In the genomic region with DNA sequence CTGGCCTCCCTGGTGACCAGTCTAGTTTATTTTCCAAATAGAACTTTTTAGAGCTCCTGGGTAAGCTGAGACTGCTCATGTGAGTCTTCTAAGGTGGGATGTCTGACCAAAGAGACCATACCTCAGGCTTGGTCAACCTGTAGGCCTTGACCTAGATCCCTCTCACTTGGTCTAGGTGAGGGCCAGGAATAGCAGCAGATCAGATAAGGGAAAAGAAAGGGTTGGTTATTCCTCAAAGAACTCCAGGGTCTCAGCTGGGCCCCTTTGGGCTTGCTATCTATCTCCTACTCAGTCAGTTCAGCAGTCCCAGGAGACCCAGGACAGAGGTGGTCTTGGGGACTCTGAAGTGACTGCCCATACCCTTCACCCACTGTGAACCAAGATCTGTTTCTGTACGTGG, we compare ENCODE assay signal across 16 mouse cellular contexts. TPM values are rescaled to one million over a fixed set of nuclear protein-coding genes. Genes with fewer than 3 reads are reported as not detected.
DNase-seq lines count a peak whose midpoint lies in the region; ATAC-seq and TF ChIP-seq lines count a peak whose summit lies in the region.
"Had no signal": no experiment of that assay in that cellular context is flagged by ENCODE, and none has a peak within 500 bp of the region (broad histone marks: within the 10 kb centered on the region; RNA-seq: fewer than 3 reads in every experiment).

No protein-coding gene starts in this region.

- 81% methylated on average over 1 of the region's 1 CpGs for WGBS in embryonic facial prominence, embryonic 15.5 days
- whole genome bisulfite sequencing in hindbrain, embryonic 16.5 days: 26% methylated on average over 1 of the region's 1 CpGs
- 26% methylated on average over 1 of the region's 1 CpGs for WGBS in midbrain, embryonic 16.5 days

- no peak for TF ChIP-seq CTCF in layer of hippocampus, adult 2 months (conservative IDR thresholded peaks at IDR 0.05)

- no peaks in the 10 kb centered on the region for H3K9me3 ChIP-seq in embryonic facial prominence, embryonic 15.5 days (replicated peaks)
- no peaks in the 10 kb centered on the region for H3K9me3 ChIP-seq in hindbrain, embryonic 16.5 days (ENCODE audit: control insufficient read depth, low read length)
- no peaks in the 10 kb centered on the region for H3K9me3 ChIP-seq in midbrain, embryonic 16.5 days (replicated peaks; ENCODE audit: control insufficient read depth, low read length, poor library complexity, severe bottlenecking)
- H3K9me3 ChIP-seq: heart, embryonic 15.5 days had no signal

- DNase-seq in layer of hippocampus, adult 2 months (ENCODE audit: low spot score in 2 of 2): no peak
- DNase-seq in layer of hippocampus, postnatal 14 days (ENCODE audit: low spot score in 2 of 2): no peak
- no peak for DNase-seq in cerebellum, adult 8-10 months
- no peak for DNase-seq in embryo, embryonic 10 days (ENCODE audit: low spot score)
- DNase-seq in cerebellum, adult 9-11 months: no peak
- DNase-seq: adrenal gland, postnatal 25 days; B cell, adult 2 months; gastrocnemius, postnatal 10 days; kidney, postnatal 14 days; right cerebral cortex, postnatal 14 days; thymus, postnatal 36 days had no signal

- no peak overlapping the region for H3K9ac ChIP-seq in embryonic facial prominence, embryonic 15.5 days
- H3K9ac ChIP-seq in hindbrain, embryonic 16.5 days (ENCODE audit: low read depth, low read length): no peak overlapping the region
- no peak overlapping the region for H3K9ac ChIP-seq in midbrain, embryonic 16.5 days (ENCODE audit: low read depth, low read length)
- H3K9ac ChIP-seq: heart, embryonic 15.5 days had no signal

- H3K4me1 ChIP-seq in embryonic facial prominence, embryonic 15.5 days: peaks cover 76% of the 10 kb centered on the region
- H3K4me1 ChIP-seq in hindbrain, embryonic 16.5 days (ENCODE audit: control insufficient read depth, insufficient read depth, low read depth, low read length): peaks cover 16% of the 10 kb centered on the region
- H3K4me1 ChIP-seq in midbrain, embryonic 16.5 days (ENCODE audit: control insufficient read depth, insufficient read depth, low read length): peaks cover 24% of the 10 kb centered on the region

- no peaks in the 10 kb centered on the region for H3K36me3 ChIP-seq in embryonic facial prominence, embryonic 15.5 days
- H3K36me3 ChIP-seq in hindbrain, embryonic 16.5 days (ENCODE audit: control insufficient read depth, insufficient read depth, low read length): no peaks in the 10 kb centered on the region
- no peaks in the 10 kb centered on the region for H3K36me3 ChIP-seq in midbrain, embryonic 16.5 days (ENCODE audit: control insufficient read depth, insufficient read depth, low read length)
- H3K36me3 ChIP-seq: heart, embryonic 15.5 days had no signal

- H3K27ac ChIP-seq in layer of hippocampus, adult 2 months: peak overlapping the region; percentile 51; the same call in 1 of the 2 replicates
- peak overlapping the region; percentile 82 for H3K27ac ChIP-seq in embryonic facial prominence, embryonic 15.5 days (replicated peaks)
- H3K27ac ChIP-seq in hindbrain, embryonic 16.5 days (ENCODE audit: low read depth, low read length): peak overlapping the region; percentile 1; the same call in 1 of the 2 replicates
- 0 out of 2 replicates have a peak overlapping the region, but pooled peaks have one; percentile 17 for H3K27ac ChIP-seq in midbrain, embryonic 16.5 days (ENCODE audit: low read length)

- no peak overlapping the region for H3K4me3 ChIP-seq in layer of hippocampus, adult 2 months
- H3K4me3 ChIP-seq in embryonic facial prominence, embryonic 15.5 days (replicated peaks): no peak overlapping the region
- H3K4me3 ChIP-seq in hindbrain, embryonic 16.5 days (ENCODE audit: low read length): no peak overlapping the region
- H3K4me3 ChIP-seq in midbrain, embryonic 16.5 days (ENCODE audit: low read depth, low read length): no peak overlapping the region
- H3K4me3 ChIP-seq: heart, embryonic 15.5 days had no signal

- H3K4me2 ChIP-seq in embryonic facial prominence, embryonic 15.5 days (replicated peaks): no peak overlapping the region
- H3K4me2 ChIP-seq in hindbrain, embryonic 16.5 days (ENCODE audit: low read length): no peak overlapping the region
- H3K4me2 ChIP-seq in midbrain, embryonic 16.5 days (ENCODE audit: low read length): no peak overlapping the region; the same call in 1 of the 2 replicates
- H3K4me2 ChIP-seq: heart, embryonic 15.5 days had no signal

- no peak for ATAC-seq in embryonic facial prominence, embryonic 15.5 days (ENCODE audit: insufficient number of reproducible peaks, low FRiP score, low TSS enrichment, low read depth)
- ATAC-seq in hindbrain, embryonic 16.5 days: no peak
- ATAC-seq in midbrain, embryonic 16.5 days: no peak
- ATAC-seq: inflammation-experienced regulatory T-cells, adult 6 months had no signal

- 0 out of 2 replicates have a peak, but pooled peaks cover 3% of the 10 kb centered on the region for H3K27me3 ChIP-seq in embryonic facial prominence, embryonic 15.5 days
- H3K27me3 ChIP-seq in hindbrain, embryonic 16.5 days (replicated peaks; ENCODE audit: control insufficient read depth, insufficient read depth, low read length): peaks cover 18% of the 10 kb centered on the region
- H3K27me3 ChIP-seq in midbrain, embryonic 16.5 days (ENCODE audit: control insufficient read depth, insufficient read depth, low read depth, low read length): peaks cover 24% of the 10 kb centered on the region

RNA-seq across cellular contexts. Expression of a gene that starts 23.9 kb away (rescaled TPM):
- total RNA-seq in layer of hippocampus, adult 2 months (2021): 100 to 1,000 TPM; 137 to 139 TPM
- total RNA-seq in layer of hippocampus, postnatal 14 days (2021): 100 to 1,000 TPM; 137 to 159 TPM
- 32.0 and 34.6 TPM in 2 replicates for polyA plus RNA-seq in embryonic facial prominence, embryonic 15.5 days (2015; fragmentation: Nextera tagmentation; extraction: Ambion mirVana)
- 45.9 and 48.2 TPM in 2 replicates for polyA plus RNA-seq in hindbrain, embryonic 16.5 days (2015; fragmentation: Nextera tagmentation; extraction: Ambion mirVana)
- 19.1 and 23.9 TPM in 2 replicates for polyA plus RNA-seq in midbrain, embryonic 16.5 days (2015; fragmentation: Nextera tagmentation; extraction: Ambion mirVana)
- polyA plus RNA-seq: inflammation-experienced regulatory T-cells, adult 6 months had no signal

RNA-seq across cellular contexts. Expression of a gene that starts 39.3 kb away (rescaled TPM):
- total RNA-seq in layer of hippocampus, adult 2 months (2021): 10 to 100 TPM; 24.0 to 25.2 TPM
- 10 to 100 TPM; 21.7 to 25.5 TPM for total RNA-seq in layer of hippocampus, postnatal 14 days (2021)
- polyA plus RNA-seq in embryonic facial prominence, embryonic 15.5 days (2015; fragmentation: Nextera tagmentation; extraction: Ambion mirVana): 44.2 and 45.1 TPM in 2 replicates
- 32.5 and 35.3 TPM in 2 replicates for polyA plus RNA-seq in hindbrain, embryonic 16.5 days (2015; fragmentation: Nextera tagmentation; extraction: Ambion mirVana)
- polyA plus RNA-seq in midbrain, embryonic 16.5 days (2015; fragmentation: Nextera tagmentation; extraction: Ambion mirVana): 29.1 and 29.7 TPM in 2 replicates

RNA-seq across cellular contexts. Expression of a gene that starts 39.6 kb away (rescaled TPM):
- total RNA-seq in layer of hippocampus, adult 2 months (2021): 1 to 10 TPM; 5.7 to 7.9 TPM
- total RNA-seq in layer of hippocampus, postnatal 14 days (2021): 10 to 100 TPM in 1 of 2 experiments, 1 to 10 TPM in 1; 9.8 to 12.0 TPM
- 141 and 146 TPM in 2 replicates for polyA plus RNA-seq in embryonic facial prominence, embryonic 15.5 days (2015; fragmentation: Nextera tagmentation; extraction: Ambion mirVana)
- 42.2 and 46.0 TPM in 2 replicates for polyA plus RNA-seq in hindbrain, embryonic 16.5 days (2015; fragmentation: Nextera tagmentation; extraction: Ambion mirVana)
- 25.0 and 28.4 TPM in 2 replicates for polyA plus RNA-seq in midbrain, embryonic 16.5 days (2015; fragmentation: Nextera tagmentation; extraction: Ambion mirVana)

RNA-seq across cellular contexts. Expression of a gene that starts 45.2 kb away (rescaled TPM):
- 10 to 100 TPM; 20.5 to 21.5 TPM for total RNA-seq in layer of hippocampus, adult 2 months (2021)
- total RNA-seq in layer of hippocampus, postnatal 14 days (2021): 10 to 100 TPM; 22.0 to 24.7 TPM
- 191 and 202 TPM in 2 replicates for polyA plus RNA-seq in embryonic facial prominence, embryonic 15.5 days (2015; fragmentation: Nextera tagmentation; extraction: Ambion mirVana)
- polyA plus RNA-seq in hindbrain, embryonic 16.5 days (2015; fragmentation: Nextera tagmentation; extraction: Ambion mirVana): 128 and 133 TPM in 2 replicates
- polyA plus RNA-seq in midbrain, embryonic 16.5 days (2015; fragmentation: Nextera tagmentation; extraction: Ambion mirVana): 119 and 123 TPM in 2 replicates

Comparison
In these comparisons a context has a peak if more than half of its experiments do, and no peak if none do; other contexts are left out.
1. H3K27ac ChIP-seq: peak in every context shown above with its lines; median percentile 82 in embryonic facial prominence, embryonic 15.5 days; 51 in layer of hippocampus, adult 2 months; 17 in midbrain, embryonic 16.5 days; 1 in hindbrain, embryonic 16.5 days.